Mouse (Mus musculus): ENCODE results near the gene Adk. TPM values are rescaled to one million over a fixed set of nuclear protein-coding genes. Genes with fewer than 3 reads are reported as not detected.

Gene Adk
- polyA plus RNA-seq, 1 experiment from 2014 or later: 104 TPM

GRCm38 (mm10) chr14:21344896-21345295 is 292.5 kb downstream of the Adk start:
- Histone ChIP-seq H3K27ac (no peak overlapping the region), H3K27me3 (no peaks in the 10 kb centered on the region), H3K36me3 (ENCODE audit: poor library complexity, severe bottlenecking) (no peaks in the 10 kb centered on the region), H3K4me1 (no peaks in the 10 kb centered on the region), H3K9me3 (replicated peaks) (no peaks in the 10 kb centered on the region), H3K4me2 (no peak overlapping the region), H3K4me3 (no peak overlapping the region), H3K9ac (no peak overlapping the region)
- no peak for ATAC-seq
- WGBS: 92% methylated on average over 6 of the region's 6 CpGs

DNA sequence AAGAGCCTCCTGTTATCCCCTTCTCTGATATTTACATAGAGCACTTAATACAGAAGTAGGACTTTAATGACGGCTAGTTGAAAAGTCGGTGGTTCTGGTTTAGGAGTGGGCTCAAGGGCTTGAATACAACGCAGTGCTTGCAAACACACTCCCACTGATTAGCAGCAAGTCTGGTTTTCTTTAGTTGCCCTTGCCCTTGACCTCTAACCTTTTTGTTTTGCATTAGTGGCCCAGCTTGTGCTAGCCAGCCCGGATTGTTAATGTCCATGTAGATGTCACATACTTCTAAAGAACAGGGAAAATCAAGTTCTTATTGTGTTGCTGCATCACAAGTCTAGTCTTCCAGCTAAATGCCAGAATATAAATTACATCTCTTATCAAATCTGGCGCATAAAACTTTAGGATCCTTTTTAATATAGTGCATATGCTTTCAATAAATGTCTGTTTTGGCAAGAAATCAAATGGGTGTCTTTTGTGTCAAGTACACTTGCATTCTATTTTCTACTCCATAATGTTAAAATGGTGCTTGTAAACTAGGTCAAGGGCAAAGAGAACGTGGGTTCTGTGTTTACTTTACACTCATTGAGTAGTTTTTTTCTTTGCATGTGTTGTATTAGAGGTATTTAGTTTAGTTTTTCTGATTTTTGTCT is 296.4 kb downstream of the Adk start:
- H3K4me3 ChIP-seq: no peak overlapping the region
- no peak overlapping the region for H3K27ac ChIP-seq
- H3K4me1 ChIP-seq: no peaks in the 10 kb centered on the region
- H3K4me2 ChIP-seq: no peak overlapping the region
- H3K9me3 ChIP-seq (replicated peaks): 0 out of 2 replicates have a peak, but pooled peaks cover 3% of the 10 kb centered on the region
- no peak overlapping the region for H3K9ac ChIP-seq
- WGBS: 76% methylated on average over 6 of the region's 6 CpGs
- H3K27me3 ChIP-seq: no peaks in the 10 kb centered on the region
- no peaks in the 10 kb centered on the region for H3K36me3 ChIP-seq (ENCODE audit: poor library complexity, severe bottlenecking)
- no peak for ATAC-seq

GRCm38 (mm10) chr14:21351646-21352045 is 299.3 kb downstream of the Adk start:
- Histone ChIP-seq H3K4me2 (no peak overlapping the region), H3K4me3 (no peak overlapping the region), H3K36me3 (ENCODE audit: poor library complexity, severe bottlenecking) (no peaks in the 10 kb centered on the region), H3K27ac (no peak overlapping the region), H3K9ac (no peak overlapping the region), H3K27me3 (no peaks in the 10 kb centered on the region), H3K4me1 (no peaks in the 10 kb centered on the region), H3K9me3 (replicated peaks) (0 out of 2 replicates have a peak, but pooled peaks cover 3% of the 10 kb centered on the region)
- no peak for ATAC-seq
- WGBS: 88% methylated on average over 2 of the region's 2 CpGs

DNA sequence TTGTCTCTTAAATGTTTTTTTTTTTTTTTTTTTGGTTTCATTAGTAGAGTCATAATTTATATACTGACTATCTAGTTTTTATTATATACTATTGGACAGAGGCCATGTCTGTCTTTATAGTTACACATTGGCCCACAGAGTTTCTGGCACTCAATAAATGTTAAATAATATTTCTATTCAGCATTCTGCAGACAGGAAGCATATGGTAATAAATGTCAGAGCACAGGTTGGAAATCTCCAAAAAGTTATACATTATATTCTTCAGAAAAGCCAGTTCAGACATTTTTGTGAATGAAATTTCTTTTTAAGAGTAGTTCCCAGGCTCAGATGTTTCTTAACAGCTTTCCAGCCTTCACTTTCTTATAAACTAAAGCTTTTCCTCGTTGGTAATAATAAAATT is 303.9 kb downstream of the Adk start:
- WGBS: 81% methylated on average over 1 of the region's 1 CpGs
- Histone ChIP-seq H3K36me3 (ENCODE audit: poor library complexity, severe bottlenecking) (no peaks in the 10 kb centered on the region), H3K4me2 (no peak overlapping the region), H3K4me1 (peaks cover 15% of the 10 kb centered on the region), H3K27ac (no peak overlapping the region), H3K9me3 (replicated peaks) (0 out of 2 replicates have a peak, but pooled peaks cover 3% of the 10 kb centered on the region), H3K4me3 (no peak overlapping the region), H3K27me3 (no peaks in the 10 kb centered on the region), H3K9ac (no peak overlapping the region)
- ATAC-seq: no peak

DNA sequence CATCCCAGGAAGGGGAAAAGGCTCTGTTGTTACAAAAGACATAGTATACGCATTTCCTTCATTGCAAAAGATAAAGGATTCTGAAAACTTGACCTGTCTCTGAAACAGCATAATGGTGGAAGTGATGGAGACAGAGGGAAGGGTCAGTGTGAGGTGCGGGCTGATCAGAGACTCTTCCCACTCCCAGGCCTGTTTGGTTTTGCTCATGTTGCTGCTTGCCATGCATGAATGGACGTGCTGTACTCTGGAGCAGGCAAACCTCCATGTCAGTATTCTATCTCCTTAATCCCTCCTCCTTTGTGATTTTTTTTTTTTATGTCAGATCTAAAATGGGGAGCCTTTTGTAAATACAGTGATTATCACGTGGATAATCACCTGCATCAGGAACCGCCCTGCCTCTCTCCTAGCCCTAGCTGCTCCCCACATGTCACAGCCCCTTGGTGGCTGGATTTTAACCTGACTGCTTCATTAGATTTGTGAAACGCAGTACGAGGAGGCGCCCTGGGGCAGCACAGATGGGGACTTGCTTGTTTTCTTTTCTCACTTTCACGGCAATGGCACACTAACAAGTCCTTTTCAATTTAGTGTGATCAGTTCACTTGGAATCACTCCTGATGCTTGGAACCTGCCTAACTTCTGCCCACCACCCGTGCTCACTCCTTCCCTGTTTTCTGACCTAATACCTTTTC is 307.0 kb downstream of the Adk start:
- H3K36me3 ChIP-seq (ENCODE audit: poor library complexity, severe bottlenecking): no peaks in the 10 kb centered on the region
- H3K27me3 ChIP-seq: no peaks in the 10 kb centered on the region
- H3K4me2 ChIP-seq: 0 out of 2 replicates have a peak overlapping the region, but pooled peaks have one; percentile 2
- H3K4me3 ChIP-seq: no peak overlapping the region
- 0 out of 2 replicates have a peak overlapping the region, but pooled peaks have one; percentile 21 for H3K9ac ChIP-seq
- whole genome bisulfite sequencing: 42% methylated on average over 10 of the region's 10 CpGs
- peaks cover 15% of the 10 kb centered on the region for H3K4me1 ChIP-seq
- no peaks in the 10 kb centered on the region for H3K9me3 ChIP-seq (replicated peaks)
- peak overlapping the region; percentile 86 for H3K27ac ChIP-seq
- ATAC-seq: peak; percentile 86

- Histone ChIP-seq H3K4me1 (peaks cover 15% of the 10 kb centered on the region), H3K27me3 (no peaks in the 10 kb centered on the region), H3K4me2 (0 out of 2 replicates have a peak overlapping the region, but pooled peaks have one; percentile 2), H3K9ac (no peak overlapping the region), H3K4me3 (no peak overlapping the region), H3K36me3 (ENCODE audit: poor library complexity, severe bottlenecking) (no peaks in the 10 kb centered on the region), H3K27ac (peak overlapping the region; percentile 86), H3K9me3 (replicated peaks) (no peaks in the 10 kb centered on the region)
- peak; percentile 68 for ATAC-seq
- WGBS: 89% methylated on average over 7 of the region's 12 CpGs
Measured at GRCm38 (mm10) chr14:21359896-21360525, 307.6 kb downstream of the Adk start.

GRCm38 (mm10) chr14:21367095-21367494 is 314.7 kb downstream of the Adk start:
- no peak overlapping the region for H3K9ac ChIP-seq
- no peaks in the 10 kb centered on the region for H3K27me3 ChIP-seq
- H3K4me3 ChIP-seq: no peak overlapping the region
- H3K9me3 ChIP-seq (replicated peaks): no peaks in the 10 kb centered on the region
- no peak for ATAC-seq
- peaks cover 40% of the 10 kb centered on the region for H3K4me1 ChIP-seq
- 87% methylated on average over 2 of the region's 2 CpGs for WGBS
- H3K27ac ChIP-seq: peak overlapping the region; percentile 25
- H3K4me2 ChIP-seq: no peak overlapping the region
- H3K36me3 ChIP-seq (ENCODE audit: poor library complexity, severe bottlenecking): no peaks in the 10 kb centered on the region

DNA sequence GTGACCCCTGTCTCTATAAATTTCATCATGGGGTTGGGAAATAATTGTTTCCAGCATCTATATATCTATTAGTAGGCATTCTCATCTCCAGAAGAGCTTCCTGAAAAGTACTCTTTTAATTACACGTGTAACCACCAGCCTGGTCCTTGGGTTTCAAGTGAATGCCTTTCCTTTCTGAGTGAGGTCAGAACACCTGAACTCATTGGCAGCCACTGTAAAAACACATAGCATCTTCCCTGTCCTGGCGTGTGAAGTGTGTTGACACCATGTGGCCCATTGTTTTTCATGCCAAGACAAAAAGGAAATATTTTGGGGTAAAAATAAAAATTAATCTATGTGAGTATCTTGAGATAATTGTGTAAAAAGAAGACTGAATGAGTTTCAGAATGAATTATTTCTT is 316.2 kb downstream of the Adk start:
- H3K9ac ChIP-seq: no peak overlapping the region
- peak overlapping the region; percentile 18 for H3K4me2 ChIP-seq
- no peaks in the 10 kb centered on the region for H3K27me3 ChIP-seq
- H3K9me3 ChIP-seq (replicated peaks): no peaks in the 10 kb centered on the region
- peak; percentile 39; the same call in 1 of the 2 replicates for ATAC-seq
- no peak overlapping the region for H3K4me3 ChIP-seq
- no peaks in the 10 kb centered on the region for H3K36me3 ChIP-seq (ENCODE audit: poor library complexity, severe bottlenecking)
- peaks cover 51% of the 10 kb centered on the region for H3K4me1 ChIP-seq
- 14% methylated on average over 2 of the region's 2 CpGs for WGBS
- H3K27ac ChIP-seq: peak overlapping the region; percentile 92

DNA sequence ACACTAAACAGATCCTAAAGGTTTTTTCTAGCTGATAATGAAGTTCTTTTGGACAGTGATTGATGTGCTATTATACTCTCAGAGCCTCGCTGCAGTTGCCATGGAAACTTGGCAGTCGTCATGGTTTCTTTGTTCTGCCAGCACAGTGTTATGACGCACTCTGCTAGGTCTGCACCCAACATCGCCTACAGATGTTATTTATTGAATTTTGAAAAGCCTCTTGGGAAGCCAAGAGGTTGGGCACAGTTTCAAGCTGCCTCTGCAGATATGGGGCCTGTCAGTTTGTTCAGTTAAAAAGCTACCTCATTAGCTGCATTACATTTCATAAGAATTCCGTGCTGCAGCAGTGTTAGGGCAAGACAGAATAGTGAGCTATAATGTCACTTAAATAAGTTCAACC is 316.8 kb downstream of the Adk start:
- no peak overlapping the region for H3K4me3 ChIP-seq
- peak overlapping the region; percentile 34; the same call in 1 of the 2 replicates for H3K4me2 ChIP-seq
- peaks cover 51% of the 10 kb centered on the region for H3K4me1 ChIP-seq
- H3K36me3 ChIP-seq (ENCODE audit: poor library complexity, severe bottlenecking): no peaks in the 10 kb centered on the region
- H3K9me3 ChIP-seq (replicated peaks): no peaks in the 10 kb centered on the region
- WGBS: 0% methylated on average over 5 of the region's 5 CpGs
- no peak overlapping the region for H3K9ac ChIP-seq
- H3K27ac ChIP-seq: peak overlapping the region; percentile 92
- peak; percentile 98 for ATAC-seq
- H3K27me3 ChIP-seq: no peaks in the 10 kb centered on the region

GRCm38 (mm10) chr14:21371946-21372345 is 319.6 kb downstream of the Adk start:
- H3K4me2 ChIP-seq: no peak overlapping the region
- H3K9me3 ChIP-seq (replicated peaks): no peaks in the 10 kb centered on the region
- no peaks in the 10 kb centered on the region for H3K27me3 ChIP-seq
- ATAC-seq: no peak
- 34% methylated on average over 2 of the region's 2 CpGs for WGBS
- H3K4me1 ChIP-seq: peaks cover 51% of the 10 kb centered on the region
- no peak overlapping the region for H3K4me3 ChIP-seq
- H3K9ac ChIP-seq: no peak overlapping the region
- peak overlapping the region; percentile 70 for H3K27ac ChIP-seq
- no peaks in the 10 kb centered on the region for H3K36me3 ChIP-seq (ENCODE audit: poor library complexity, severe bottlenecking)

DNA sequence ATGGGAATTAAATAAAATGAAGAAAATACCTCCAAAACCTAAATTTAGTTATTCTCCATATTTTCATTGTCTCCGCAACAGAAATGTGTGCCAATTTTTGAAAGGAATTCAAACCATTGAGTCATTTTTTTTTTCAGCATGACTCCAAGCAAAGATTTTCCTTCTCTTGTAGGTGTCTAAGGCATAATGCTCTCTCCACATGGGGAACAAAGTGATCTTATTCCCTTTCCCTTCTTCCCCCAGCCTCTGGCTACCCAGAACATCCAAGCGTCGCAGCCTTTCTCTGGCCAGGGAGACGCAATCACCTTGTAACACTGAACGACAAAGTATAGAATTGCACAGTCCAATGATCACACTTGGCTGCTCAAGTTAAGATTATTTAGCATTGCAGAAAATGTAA is 320.3 kb downstream of the Adk start:
- no peaks in the 10 kb centered on the region for H3K9me3 ChIP-seq (replicated peaks)
- H3K9ac ChIP-seq: no peak overlapping the region
- WGBS: 80% methylated on average over 5 of the region's 5 CpGs
- H3K36me3 ChIP-seq (ENCODE audit: poor library complexity, severe bottlenecking): no peaks in the 10 kb centered on the region
- no peaks in the 10 kb centered on the region for H3K27me3 ChIP-seq
- no peak for ATAC-seq
- no peak overlapping the region for H3K4me2 ChIP-seq
- no peak overlapping the region for H3K4me3 ChIP-seq
- H3K27ac ChIP-seq: no peak overlapping the region; the same call in 1 of the 2 replicates
- peaks cover 44% of the 10 kb centered on the region for H3K4me1 ChIP-seq

Data from forebrain, embryonic 13.5 days (tissue).